Mouse (Mus musculus): ENCODE measurements at regions not wholly inside any gene's neighbourhood (a gene's known extent, or its start where the extent isn't known, plus 50 kb on each side); places are given as distances from the start of the nearest gene placed in this dataset.

DNA sequence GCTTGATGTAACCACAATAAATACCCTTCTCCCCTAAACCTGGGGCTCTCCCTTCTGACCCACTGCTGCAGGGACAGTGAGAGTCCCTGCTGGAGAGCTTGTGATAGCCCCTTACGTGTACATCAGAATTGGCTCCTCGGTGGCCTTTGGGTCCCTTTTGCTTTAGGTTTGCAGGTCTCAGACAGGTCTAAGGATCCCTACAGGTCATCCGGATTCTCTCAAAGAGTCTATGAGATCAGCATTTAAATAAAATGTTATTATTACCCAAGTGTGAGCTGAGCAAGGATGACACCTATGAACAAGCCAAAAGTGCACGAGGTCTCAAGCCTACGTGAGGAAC is 51.7 kb upstream of the Asb17 start:
- TF ChIP-seq POLR2A (IDR thresholded peaks at IDR 0.05; ENCODE audit: low read depth, low read length) (no peak), UBTF (IDR thresholded peaks at IDR 0.05; ENCODE audit: low read depth, low read length) (no peak), PAX5 (IDR thresholded peaks at IDR 0.05; ENCODE audit: low read length) (no peak), NELFE (IDR thresholded peaks at IDR 0.05; ENCODE audit: low read depth, low read length) (no peak), E2F4 (IDR thresholded peaks at IDR 0.05; ENCODE audit: insufficient replicate concordance, low read depth, low read length) (no peak), EP300 (IDR thresholded peaks at IDR 0.05; ENCODE audit: low read length) (no peak), CTCF (conservative IDR thresholded peaks at IDR 0.05 in 1 of 2, IDR thresholded peaks at IDR 0.05 in 1 of 2; ENCODE audit: low read depth in 2 of 2, low read length in 2 of 2) (no peak), MAX (IDR thresholded peaks at IDR 0.05; ENCODE audit: low read length) (no peak), ZC3H11A (IDR thresholded peaks at IDR 0.05; ENCODE audit: low read depth, low read length) (no peak), BHLHE40 (IDR thresholded peaks at IDR 0.05; ENCODE audit: low read depth, low read length) (0 out of 2 replicates have a peak, but pooled peaks have one; percentile 74), HCFC1 (IDR thresholded peaks at IDR 0.05; ENCODE audit: low read depth, low read length) (no peak), ETS1 (conservative IDR thresholded peaks at IDR 0.05; ENCODE audit: low read depth, low read length) (no peak), POLR2AphosphoS2 (IDR thresholded peaks at IDR 0.05; ENCODE audit: low read depth, low read length) (no peak), RAD21 (IDR thresholded peaks at IDR 0.05; ENCODE audit: low read depth, low read length) (no peak)
